Mouse (Mus musculus) C2C12 (cell line): ENCODE results near the gene Stk39.

Source experiments
- CTCF ChIP-seq: IDR thresholded peaks from one replicate; pipeline ENCODE4 v1.5.1; 2011; ENCODE audit not compliant: control insufficient read depth, insufficient read depth, insufficient read length
- MYOG ChIP-seq: IDR thresholded peaks from one replicate; pipeline ENCODE4 v1.6.1; 2011; ENCODE audit not compliant: control insufficient read depth, insufficient read length; ENCODE audit errors: extremely low read depth

GRCm38 (mm10) chr2:68253222-68253621 lies 218.8 kb downstream of the Stk39 start:
- TF ChIP-seq MYOG (no peak), CTCF (no peak)
